Mouse (Mus musculus) midbrain, embryonic 15.5 days (tissue): ENCODE measurements at regions not wholly inside any gene's neighbourhood (a gene's known extent, or its start where the extent isn't known, plus 50 kb on each side); places are given as distances from the start of the nearest gene placed in this dataset.

Experiments
- ATAC-seq: fragments of 200-750 bp; cut with Nextera tagmentation; replicated peaks from 2 replicates; pipeline ENCODE4 v1.8.0; 2017; ENCODE audit warnings: moderate TSS enrichment
- H3K27ac ChIP-seq: fragments of 300-500 bp; sonication (generic); 2 replicates; pipeline ENCODE4 v1.5.1; 2015; ENCODE audit warnings: mild to moderate bottlenecking, inconsistent platforms
- H3K27me3 ChIP-seq: fragments of 300-500 bp; sonication (generic); replicated peaks from 2 replicates; pipeline ENCODE4 v1.6.1; 2015; ENCODE audit warnings: inconsistent platforms
- H3K36me3 ChIP-seq: fragments of 300-500 bp; sonication (generic); replicated peaks from 2 replicates; pipeline ENCODE4 v1.6.1; 2015; ENCODE audit warnings: inconsistent platforms
- H3K4me1 ChIP-seq: fragments of 300-500 bp; sonication (generic); 2 replicates; pipeline ENCODE4 v1.6.1; 2015; ENCODE audit warnings: inconsistent platforms
- H3K4me2 ChIP-seq: fragments of 300-500 bp; sonication (generic); 2 replicates; pipeline ENCODE4 v1.6.1; 2015; ENCODE audit warnings: inconsistent platforms, mild to moderate bottlenecking, moderate library complexity
- H3K4me3 ChIP-seq: fragments of 300-500 bp; sonication (generic); 2 replicates; pipeline ENCODE4 v1.5.1; 2015; ENCODE audit warnings: mild to moderate bottlenecking, inconsistent platforms
- H3K9ac ChIP-seq: fragments of 300-500 bp; sonication (generic); 2 replicates; pipeline ENCODE4 v1.6.1; 2015; ENCODE audit warnings: mild to moderate bottlenecking, inconsistent platforms
- H3K9me3 ChIP-seq: fragments of 300-500 bp; sonication (generic); 2 replicates; pipeline ENCODE4 v1.6.1; 2016; ENCODE audit warnings: inconsistent platforms
- WGBS: fragments of 180-500 bp; shearing (Covaris S2); methylation state at CpG from one replicate; pipeline ENCODE4 v1.1.7; 2015; ENCODE audit warnings: mixed read lengths; 5-methylcytosine and 5-hydroxymethylcytosine counted together

- H3K27ac ChIP-seq = no peak overlapping the region
- no peak for ATAC-seq
- WGBS = 89% methylated on average over 4 of the region's 4 CpGs
- no peaks in the 10 kb centered on the region for H3K9me3 ChIP-seq
- no peaks in the 10 kb centered on the region for H3K4me1 ChIP-seq
- no peak overlapping the region for H3K4me3 ChIP-seq
- no peaks in the 10 kb centered on the region for H3K36me3 ChIP-seq
- no peak overlapping the region for H3K4me2 ChIP-seq
- no peak overlapping the region for H3K9ac ChIP-seq
- H3K27me3 ChIP-seq = no peaks in the 10 kb centered on the region
These were observed 629.4 kb upstream of the Zeb2 start for GRCm38 (mm10) chr2:45746606-45747005.

- Histone ChIP-seq H3K27ac (no peak overlapping the region), H3K4me2 (no peak overlapping the region), H3K4me3 (no peak overlapping the region), H3K4me1 (no peaks in the 10 kb centered on the region), H3K27me3 (no peaks in the 10 kb centered on the region), H3K9me3 (no peaks in the 10 kb centered on the region), H3K36me3 (no peaks in the 10 kb centered on the region), H3K9ac (no peak overlapping the region)
- no peak for ATAC-seq
- WGBS = 23% methylated on average over 2 of the region's 2 CpGs
These were observed 619.1 kb upstream of the Zeb2 start for GRCm38 (mm10) chr2:45736278-45736677.

- no peak overlapping the region for H3K4me3 ChIP-seq
- no peak for ATAC-seq
- no peaks in the 10 kb centered on the region for H3K36me3 ChIP-seq
- H3K27ac ChIP-seq = no peak overlapping the region
- no peaks in the 10 kb centered on the region for H3K4me1 ChIP-seq
- H3K9ac ChIP-seq = no peak overlapping the region
- H3K9me3 ChIP-seq = no peaks in the 10 kb centered on the region
- no peak overlapping the region for H3K4me2 ChIP-seq
- no peaks in the 10 kb centered on the region for H3K27me3 ChIP-seq
- WGBS = 87% methylated on average over 4 of the region's 4 CpGs
These were observed 596.8 kb upstream of the Zeb2 start for GRCm38 (mm10) chr2:45713997-45714396.

- no peaks in the 10 kb centered on the region for H3K27me3 ChIP-seq
- no peaks in the 10 kb centered on the region for H3K9me3 ChIP-seq
- no peak overlapping the region for H3K9ac ChIP-seq
- no peaks in the 10 kb centered on the region for H3K4me1 ChIP-seq
- no peak for ATAC-seq
- no peak overlapping the region for H3K4me2 ChIP-seq
- H3K36me3 ChIP-seq = no peaks in the 10 kb centered on the region
- H3K27ac ChIP-seq = no peak overlapping the region
- H3K4me3 ChIP-seq = no peak overlapping the region
These were observed 589.8 kb upstream of the Zeb2 start for GRCm38 (mm10) chr2:45707026-45707425.

- Histone ChIP-seq H3K27me3 (no peaks in the 10 kb centered on the region), H3K9me3 (no peaks in the 10 kb centered on the region), H3K27ac (no peak overlapping the region), H3K4me3 (no peak overlapping the region), H3K4me1 (no peaks in the 10 kb centered on the region), H3K36me3 (no peaks in the 10 kb centered on the region), H3K9ac (no peak overlapping the region), H3K4me2 (no peak overlapping the region)
- ATAC-seq = no peak
These were observed 585.3 kb upstream of the Zeb2 start for GRCm38 (mm10) chr2:45702511-45702910.

- no peak overlapping the region for H3K4me2 ChIP-seq
- no peak overlapping the region for H3K9ac ChIP-seq
- H3K27ac ChIP-seq = no peak overlapping the region
- no peak overlapping the region for H3K4me3 ChIP-seq
- H3K27me3 ChIP-seq = no peaks in the 10 kb centered on the region
- H3K36me3 ChIP-seq = no peaks in the 10 kb centered on the region
- WGBS = 94% methylated on average over 1 of the region's 1 CpGs
- H3K4me1 ChIP-seq = no peaks in the 10 kb centered on the region
- no peak for ATAC-seq
- no peaks in the 10 kb centered on the region for H3K9me3 ChIP-seq
These were observed 583.4 kb upstream of the Zeb2 start for GRCm38 (mm10) chr2:45700578-45700977.

GRCm38 (mm10) chr2:45693291-45694020 lies 576.3 kb upstream of the Zeb2 start:
- no peak for ATAC-seq
- Histone ChIP-seq H3K4me1 (no peaks in the 10 kb centered on the region), H3K9me3 (no peaks in the 10 kb centered on the region), H3K9ac (no peak overlapping the region), H3K27ac (no peak overlapping the region), H3K4me2 (no peak overlapping the region), H3K36me3 (no peaks in the 10 kb centered on the region), H3K4me3 (no peak overlapping the region), H3K27me3 (no peaks in the 10 kb centered on the region)
- WGBS = 13% methylated on average over 8 of the region's 8 CpGs

GRCm38 (mm10) chr2:45692819-45693218 lies 575.6 kb upstream of the Zeb2 start:
- H3K4me2 ChIP-seq = no peak overlapping the region
- no peak for ATAC-seq
- H3K27ac ChIP-seq = no peak overlapping the region
- no peaks in the 10 kb centered on the region for H3K36me3 ChIP-seq
- no peak overlapping the region for H3K9ac ChIP-seq
- no peak overlapping the region for H3K4me3 ChIP-seq
- no peaks in the 10 kb centered on the region for H3K27me3 ChIP-seq
- WGBS = 88% methylated on average over 1 of the region's 1 CpGs
- no peaks in the 10 kb centered on the region for H3K4me1 ChIP-seq
- no peaks in the 10 kb centered on the region for H3K9me3 ChIP-seq

GRCm38 (mm10) chr2:45688996-45689395 lies 571.8 kb upstream of the Zeb2 start:
- Histone ChIP-seq H3K27me3 (no peaks in the 10 kb centered on the region), H3K4me3 (no peak overlapping the region), H3K4me1 (no peaks in the 10 kb centered on the region), H3K27ac (no peak overlapping the region), H3K9ac (no peak overlapping the region), H3K36me3 (no peaks in the 10 kb centered on the region), H3K4me2 (no peak overlapping the region), H3K9me3 (no peaks in the 10 kb centered on the region)
- 87% methylated on average over 1 of the region's 1 CpGs for WGBS
- no peak for ATAC-seq

- WGBS = 95% methylated on average over 1 of the region's 1 CpGs
- H3K4me3 ChIP-seq = no peak overlapping the region
These were observed 564.1 kb upstream of the Zeb2 start for GRCm38 (mm10) chr2:45681251-45681650.

GRCm38 (mm10) chr2:45679101-45679895 lies 562.1 kb upstream of the Zeb2 start:
- Histone ChIP-seq H3K4me3 (no peak overlapping the region), H3K9me3 (no peaks in the 10 kb centered on the region), H3K36me3 (no peaks in the 10 kb centered on the region), H3K27me3 (no peaks in the 10 kb centered on the region), H3K27ac (no peak overlapping the region), H3K9ac (no peak overlapping the region), H3K4me1 (no peaks in the 10 kb centered on the region), H3K4me2 (no peak overlapping the region)
- 75% methylated on average over 10 of the region's 10 CpGs for WGBS
- no peak for ATAC-seq

More at GRCm38 (mm10) chr2:45681251-45681650, 564.1 kb upstream of the Zeb2 start:
- no peak overlapping the region for H3K4me2 ChIP-seq
- H3K9ac ChIP-seq = no peak overlapping the region
- H3K27ac ChIP-seq = no peak overlapping the region
- H3K36me3 ChIP-seq = no peaks in the 10 kb centered on the region
- no peaks in the 10 kb centered on the region for H3K27me3 ChIP-seq
- ATAC-seq = no peak
- H3K4me1 ChIP-seq = no peaks in the 10 kb centered on the region
- no peaks in the 10 kb centered on the region for H3K9me3 ChIP-seq

GRCm38 (mm10) chr2:45678685-45679084 lies 561.5 kb upstream of the Zeb2 start:
- Histone ChIP-seq H3K27me3 (no peaks in the 10 kb centered on the region), H3K4me1 (no peaks in the 10 kb centered on the region), H3K27ac (no peak overlapping the region), H3K4me3 (no peak overlapping the region), H3K4me2 (no peak overlapping the region), H3K9me3 (no peaks in the 10 kb centered on the region), H3K36me3 (no peaks in the 10 kb centered on the region), H3K9ac (no peak overlapping the region)
- no peak for ATAC-seq
- 70% methylated on average over 9 of the region's 9 CpGs for WGBS

GRCm38 (mm10) chr2:45675776-45676175 lies 558.6 kb upstream of the Zeb2 start:
- no peaks in the 10 kb centered on the region for H3K9me3 ChIP-seq
- no peaks in the 10 kb centered on the region for H3K36me3 ChIP-seq
- no peak overlapping the region for H3K27ac ChIP-seq
- 92% methylated on average over 2 of the region's 2 CpGs for WGBS
- H3K9ac ChIP-seq = no peak overlapping the region
- no peak overlapping the region for H3K4me2 ChIP-seq
- H3K4me3 ChIP-seq = no peak overlapping the region
- H3K27me3 ChIP-seq = no peaks in the 10 kb centered on the region
- no peaks in the 10 kb centered on the region for H3K4me1 ChIP-seq
- ATAC-seq = no peak
